Mouse (Mus musculus): ENCODE measurements at regions not wholly inside any gene's neighbourhood (a gene's known extent, or its start where the extent isn't known, plus 50 kb on each side); places are given as distances from the start of the nearest gene placed in this dataset.

DNA sequence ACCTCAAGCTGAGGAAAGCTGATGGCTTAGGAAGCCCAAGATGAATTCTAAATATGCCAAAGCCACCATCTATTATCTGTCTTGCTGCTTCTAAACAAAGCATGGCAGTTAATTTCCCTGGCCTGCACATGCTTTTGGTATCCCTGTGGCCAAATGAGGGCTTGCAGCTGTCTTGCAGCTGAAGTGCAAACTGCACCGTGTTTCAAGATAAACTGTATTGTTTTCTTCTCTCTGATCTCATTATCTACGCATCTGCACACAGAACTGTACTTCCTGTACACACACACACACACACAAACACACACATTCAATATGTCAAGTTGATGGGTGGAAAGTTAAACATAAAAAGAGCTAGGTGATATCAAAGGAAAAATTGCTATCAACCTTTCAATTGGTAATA, 221.7 kb upstream of the Veph1 start:
- no peak for DNase-seq (ENCODE audit: low spot score)

DNA sequence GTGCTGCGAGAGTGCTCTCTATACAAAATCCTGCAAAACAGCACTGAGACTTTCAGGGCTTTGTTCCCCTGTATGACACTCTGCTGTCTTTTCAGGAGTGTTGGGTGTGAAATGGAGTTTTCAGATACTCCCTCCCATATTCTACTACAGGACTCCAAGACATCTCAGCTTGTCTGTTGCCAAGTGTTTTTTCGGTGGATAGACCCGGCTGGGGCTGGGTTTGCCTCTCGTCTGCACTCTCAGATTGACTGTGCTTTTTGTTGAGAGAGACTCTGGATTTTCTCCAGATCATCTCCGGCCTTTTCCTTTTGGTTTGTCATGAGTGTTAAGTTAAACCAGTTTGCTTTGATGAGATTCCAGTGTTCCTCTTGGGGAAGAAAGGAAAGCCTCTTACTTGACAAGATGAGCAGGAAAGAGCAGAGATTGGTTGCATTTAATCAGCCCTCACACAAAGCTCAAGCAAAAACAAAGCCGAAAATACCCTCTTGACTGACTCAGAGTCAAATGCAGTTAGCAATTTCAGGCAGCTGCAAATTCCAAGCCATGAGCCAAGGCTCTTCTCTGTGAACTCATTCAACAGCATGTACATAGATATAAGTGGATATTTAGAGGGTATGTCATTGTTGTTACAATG, 219.3 kb upstream of the Veph1 start:
- DNase-seq (ENCODE audit: low spot score) = no peak

GRCm38 (mm10) chr3:66514587-66514986, 217.9 kb upstream of the Veph1 start:
- no peak for DNase-seq (ENCODE audit: low spot score)

GRCm38 (mm10) chr3:66512408-66512807, 215.8 kb upstream of the Veph1 start:
- no peak for DNase-seq (ENCODE audit: low spot score)

DNA sequence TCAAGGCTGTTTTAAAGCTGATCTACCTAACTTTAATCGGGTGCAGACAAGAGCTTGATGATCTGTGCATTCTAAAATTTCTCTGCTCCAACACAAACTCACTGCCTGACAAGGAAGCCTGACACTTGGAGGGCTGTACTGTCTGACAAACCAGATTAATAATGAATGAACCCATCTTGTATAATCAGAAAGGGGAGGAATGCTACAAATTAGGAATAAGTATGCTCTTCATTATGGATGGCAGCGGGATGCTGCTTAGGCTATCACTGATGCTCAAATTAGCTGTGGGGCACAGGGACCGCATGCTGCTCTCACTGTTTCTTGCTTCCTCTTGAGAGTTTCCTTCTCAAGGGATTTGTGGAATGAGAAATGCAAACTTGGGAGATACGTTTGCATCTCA, 213.8 kb upstream of the Veph1 start:
- no peak for DNase-seq (ENCODE audit: low spot score)

- no peak for DNase-seq (ENCODE audit: low spot score)
Measured at GRCm38 (mm10) chr3:66506125-66506524, 209.5 kb upstream of the Veph1 start.

DNA sequence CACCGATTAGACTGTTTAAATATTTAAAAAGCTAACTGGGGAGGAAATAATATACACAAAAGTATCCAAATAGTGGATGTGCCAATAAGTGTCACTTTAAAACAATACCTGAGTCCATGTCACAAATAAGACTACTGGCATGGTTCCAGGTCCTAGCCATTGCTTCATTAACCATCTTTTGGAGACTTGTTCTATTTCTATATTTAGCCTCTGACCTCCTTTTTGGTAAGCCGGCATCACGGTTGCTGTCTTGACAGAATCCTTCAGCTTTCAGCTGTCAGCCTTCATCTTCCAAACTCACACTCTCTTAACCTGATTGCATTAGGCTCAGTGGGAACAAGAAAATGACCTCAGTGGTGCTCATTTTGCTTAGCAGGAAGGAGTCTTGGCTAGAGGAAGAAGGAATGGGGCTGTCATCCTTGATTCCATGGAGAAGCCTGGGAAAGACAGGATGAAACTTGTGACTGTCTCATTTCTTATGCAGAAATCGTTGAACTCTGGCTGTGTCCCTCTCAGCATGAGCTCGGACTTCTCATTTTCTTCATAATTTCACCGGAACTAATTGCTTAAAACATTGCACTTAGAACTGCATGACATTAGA, 208.9 kb upstream of the Veph1 start:
- DNase-seq (ENCODE audit: low spot score) = no peak

GRCm38 (mm10) chr3:66504717-66505116, 208.1 kb upstream of the Veph1 start:
- DNase-seq (ENCODE audit: low spot score) = no peak

GRCm38 (mm10) chr3:66503615-66504014, 207.0 kb upstream of the Veph1 start:
- DNase-seq (ENCODE audit: low spot score) = no peak

DNA sequence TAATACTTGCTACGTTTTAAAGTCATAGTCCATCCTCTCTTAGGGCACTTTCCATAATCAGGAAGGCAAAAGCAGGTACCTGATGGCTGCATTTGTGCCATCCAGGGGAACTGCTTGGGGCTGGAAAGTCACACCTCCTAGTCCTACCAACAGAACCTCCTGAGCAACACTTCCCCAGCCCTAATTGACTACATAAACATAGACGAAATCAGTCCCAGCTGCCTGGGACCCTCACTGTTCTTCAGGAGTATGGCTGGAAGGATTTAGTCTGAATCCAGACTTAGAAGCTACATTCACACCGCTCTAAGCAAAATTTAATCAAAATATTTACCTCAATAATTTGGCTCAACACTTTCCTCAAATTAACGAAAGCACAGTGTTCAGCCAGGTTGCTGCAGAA, 205.2 kb upstream of the Veph1 start:
- no peak for DNase-seq (ENCODE audit: low spot score)

DNA sequence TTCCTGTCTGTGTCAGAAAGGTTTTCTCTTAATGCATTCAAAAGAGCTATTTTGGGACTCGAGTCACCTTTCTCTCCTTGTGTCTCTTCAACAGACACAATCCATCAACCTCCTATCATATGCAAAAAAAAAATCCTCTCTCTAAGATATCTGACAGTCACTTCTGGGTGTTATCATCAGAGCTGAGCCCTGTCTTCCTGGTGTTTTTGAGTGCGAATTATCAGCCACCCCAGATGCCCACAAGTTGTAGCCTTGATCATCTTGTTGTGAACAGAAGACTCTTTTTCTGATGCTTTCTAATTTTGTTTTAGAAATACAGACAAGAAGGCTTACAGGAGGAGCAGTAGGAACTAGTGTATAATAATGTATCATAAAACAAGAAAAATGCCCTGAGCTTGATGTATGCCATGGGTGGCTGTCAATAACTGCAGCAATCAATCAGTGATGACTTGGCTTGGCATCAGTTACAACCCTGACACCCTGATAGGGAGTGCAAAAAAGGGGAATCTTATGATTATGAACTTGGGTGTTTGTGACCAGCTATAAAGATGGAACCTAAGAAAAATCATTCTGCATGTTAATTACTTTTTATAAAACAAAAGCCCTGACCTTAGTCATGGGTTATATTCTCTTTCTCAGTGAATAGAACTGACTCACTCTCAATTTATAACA, 197.9 kb upstream of the Veph1 start:
- no peak for DNase-seq (ENCODE audit: low spot score)

- DNase-seq (ENCODE audit: low spot score) = no peak
Measured at GRCm38 (mm10) chr3:66490696-66491357, 194.2 kb upstream of the Veph1 start.

DNA sequence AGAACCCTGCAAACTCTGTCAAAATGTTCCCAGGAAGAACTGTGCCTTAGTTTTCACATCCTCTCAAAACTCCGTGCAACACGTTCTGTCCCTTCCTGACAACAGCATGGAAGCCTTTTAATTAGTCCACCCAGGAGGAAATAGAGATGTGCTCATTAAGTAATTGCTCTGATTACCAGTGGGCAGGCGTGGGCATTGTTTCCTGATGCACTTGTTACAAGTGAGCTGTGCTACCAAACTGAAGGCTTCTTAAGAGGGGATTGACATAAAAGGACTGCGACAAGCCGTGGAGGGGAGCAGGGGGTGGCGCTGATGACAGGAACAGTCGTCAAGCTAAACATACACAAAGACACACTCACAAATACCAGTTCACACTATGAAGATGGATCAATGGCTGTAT, 192.1 kb upstream of the Veph1 start:
- DNase-seq (ENCODE audit: low spot score) = no peak

DNA sequence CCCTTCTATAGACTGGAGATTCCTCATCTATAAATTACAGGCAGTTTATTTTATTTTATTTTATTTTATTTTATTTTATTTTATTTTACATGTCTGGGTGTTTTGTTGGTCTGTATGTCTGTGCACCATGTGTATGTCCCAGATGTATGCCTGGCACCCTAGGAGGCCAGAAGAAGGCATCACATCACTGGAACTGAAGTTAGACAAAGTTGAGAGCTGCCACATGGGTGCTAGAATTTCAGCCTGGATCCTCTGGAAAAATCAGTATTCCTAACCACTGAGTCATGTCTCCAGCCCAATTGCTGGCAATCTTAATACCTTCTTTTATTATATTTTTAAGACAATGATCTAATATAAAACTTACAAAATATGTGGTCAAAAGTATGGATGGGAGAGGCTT, 190.0 kb upstream of the Veph1 start:
- DNase-seq (ENCODE audit: low spot score) = no peak

DNA sequence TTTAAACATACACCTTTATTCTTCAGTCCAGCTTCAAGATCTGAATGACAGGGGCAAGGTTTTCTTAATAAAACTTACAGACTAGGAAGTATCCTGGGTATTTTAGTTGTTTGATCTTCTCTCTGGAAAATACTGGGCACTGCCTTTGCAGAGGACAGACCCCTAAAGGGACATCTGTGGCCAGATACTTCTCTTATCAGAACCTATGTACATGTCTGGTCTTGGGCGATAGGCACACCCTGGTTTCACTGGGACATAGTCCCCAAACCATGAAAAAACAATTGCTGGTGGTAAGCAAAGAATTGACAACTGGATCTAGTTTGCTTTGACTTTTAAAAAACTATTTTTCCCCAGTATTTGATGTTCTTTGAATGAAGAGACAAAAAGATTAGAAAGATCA, 189.5 kb upstream of the Veph1 start:
- DNase-seq (ENCODE audit: low spot score) = no peak

DNA sequence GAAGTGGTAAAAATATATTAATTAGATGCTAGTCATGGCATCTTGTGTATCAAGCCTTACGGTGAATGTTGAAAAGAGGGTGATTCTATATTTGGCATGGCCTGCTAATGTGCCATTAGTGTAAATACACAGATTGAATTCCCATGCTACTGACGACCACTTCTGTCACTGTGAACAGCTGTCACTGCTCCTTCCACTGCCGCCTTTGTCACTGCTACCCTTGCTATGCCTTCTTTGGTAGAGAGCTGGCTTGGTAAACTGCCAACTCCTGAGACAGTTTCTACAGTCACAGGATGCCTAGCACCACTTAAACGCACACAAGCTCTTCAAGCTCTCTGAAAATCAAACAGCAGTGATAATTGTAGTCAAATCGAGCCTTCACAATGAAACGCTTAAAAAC, 184.1 kb upstream of the Veph1 start:
- peak; percentile 0 for DNase-seq (ENCODE audit: low spot score)

GRCm38 (mm10) chr3:66479266-66479665, 182.6 kb upstream of the Veph1 start:
- DNase-seq (ENCODE audit: low spot score) = no peak

- no peak for DNase-seq (ENCODE audit: low spot score)
Measured at GRCm38 (mm10) chr3:66466321-66466720, 169.7 kb upstream of the Veph1 start.

DNA sequence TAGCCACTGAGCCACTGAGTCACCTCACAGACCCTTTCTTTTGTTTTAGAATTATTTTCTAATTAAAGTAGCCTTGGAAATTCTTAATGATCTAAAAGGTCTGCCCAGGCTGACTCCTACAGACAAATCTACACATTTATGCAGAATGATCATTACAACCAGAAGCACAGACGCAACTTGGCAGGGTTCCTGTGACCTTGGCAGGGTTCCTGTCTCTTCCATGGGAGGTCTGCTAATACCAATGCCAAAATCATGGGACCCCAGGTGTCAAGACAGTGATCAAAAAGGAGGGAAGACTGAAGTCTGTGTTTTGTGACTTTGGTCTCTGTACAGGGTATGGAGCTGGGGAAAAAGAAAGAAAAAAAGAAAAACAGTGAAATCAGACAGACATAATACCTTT, 168.7 kb upstream of the Veph1 start:
- DNase-seq (ENCODE audit: low spot score) = no peak

GRCm38 (mm10) chr3:66462341-66462740, 165.7 kb upstream of the Veph1 start:
- DNase-seq (ENCODE audit: low spot score) = no peak

GRCm38 (mm10) chr3:66446274-66447159, 149.9 kb upstream of the Veph1 start:
- DNase-seq (ENCODE audit: low spot score) = peak; percentile 43

GRCm38 (mm10) chr3:66433216-66433615, 136.6 kb upstream of the Veph1 start:
- DNase-seq (ENCODE audit: low spot score) = no peak

Measured in lung, postnatal 25 days (tissue).